Mouse (Mus musculus) CH12.LX (cell line): Measurements from ENCODE around the gene Ptgs1. TPM values are rescaled to one million over a fixed set of nuclear protein-coding genes. Genes with fewer than 3 reads are reported as not detected.

ENCODE experiments used
- DNase-seq: peaks from one replicate; pipeline ENCODE4 v3.0.0-alpha.2; 2013; ENCODE audit errors: extremely low read depth
- H3K27ac ChIP-seq: 2 replicates; pipeline ENCODE4 v1.5.1; 2012; ENCODE audit warnings: low read depth, mild to moderate bottlenecking, control low read depth, moderate library complexity; ENCODE audit not compliant: insufficient read depth
- H3K27me3 ChIP-seq: replicated peaks from 2 replicates; pipeline ENCODE3; 2012; ENCODE audit warnings: inconsistent platforms
- H3K36me3 ChIP-seq, 2 experiments: replicated peaks in 1 of 2; 2 replicates each; pipeline versions ENCODE3 to v1.6.1; 2012; ENCODE audit warnings: inconsistent platforms in 1 of 2, low read length in 1 of 2, mild to moderate bottlenecking in 1 of 2, mixed read lengths in 1 of 2, moderate library complexity in 1 of 2; ENCODE audit not compliant: control insufficient read depth in 1 of 2, insufficient read depth in 1 of 2
- H3K4me1 ChIP-seq, 2 experiments: 2 replicates each; pipeline ENCODE4 v1.6.1; 2012; ENCODE audit warnings: inconsistent platforms in 1 of 2, moderate library complexity in 1 of 2; ENCODE audit not compliant: insufficient read depth in 2 of 2, control insufficient read depth in 1 of 2
- H3K4me2 ChIP-seq: 2 replicates; pipeline ENCODE4 v1.6.1; 2012; ENCODE audit warnings: low read depth, mild to moderate bottlenecking, control low read depth; ENCODE audit not compliant: poor library complexity, insufficient read depth, severe bottlenecking
- H3K4me3 ChIP-seq, 3 experiments: fragments of 150-350 bp in 1 of 3; sonication (generic) in 1 of 3; replicated peaks in 1 of 3; 2 replicates each; pipeline versions ENCODE3 to v1.5.1; 2011 to 2012; ENCODE audit warnings: low read depth in 2 of 3, low read length in 2 of 3, mild to moderate bottlenecking in 2 of 3, moderate library complexity in 2 of 3, control low read depth in 1 of 3, improper control_type of control experiment in 1 of 3, inconsistent platforms in 1 of 3, mixed read lengths in 1 of 3; ENCODE audit not compliant: poor library complexity in 1 of 3
- H3K79me2 ChIP-seq: replicated peaks from 2 replicates; pipeline ENCODE4 v1.6.1; 2012; ENCODE audit warnings: mild to moderate bottlenecking, moderate library complexity; ENCODE audit not compliant: control insufficient read depth, poor library complexity, insufficient read depth, severe bottlenecking; ENCODE audit errors: extremely low read depth
- H3K9ac ChIP-seq: 2 replicates; pipeline ENCODE4 v1.6.1; 2012; ENCODE audit warnings: low read depth, mild to moderate bottlenecking, control low read depth, moderate library complexity; ENCODE audit not compliant: insufficient read depth
- H3K9me3 ChIP-seq: replicated peaks from 2 replicates; pipeline ENCODE3; 2012; ENCODE audit warnings: low read length, inconsistent platforms, mixed read lengths
- CHD1 ChIP-seq: IDR thresholded peaks from 2 replicates; pipeline ENCODE4 v1.6.1; 2012; ENCODE audit warnings: low read depth, low read length, improper control_type of control experiment, inconsistent platforms
- CTCF ChIP-seq, 2 experiments: IDR thresholded peaks in 1 of 2; conservative IDR thresholded peaks in 1 of 2; 2 replicates each; pipeline ENCODE4 v1.5.1; 2011 to 2012; ENCODE audit warnings: low read depth in 2 of 2, low read length in 2 of 2, improper control_type of control experiment in 1 of 2, inconsistent platforms in 1 of 2, mild to moderate bottlenecking in 1 of 2, moderate library complexity in 1 of 2
- E2F4 ChIP-seq: IDR thresholded peaks from 2 replicates; pipeline ENCODE4 v1.6.1; 2011; ENCODE audit warnings: low read depth, low read length, improper control_type of control experiment; ENCODE audit not compliant: insufficient replicate concordance
- ELF1 ChIP-seq: IDR thresholded peaks from 2 replicates; pipeline ENCODE4 v1.6.1; 2014; ENCODE audit warnings: low read depth, mild to moderate bottlenecking, inconsistent platforms, low read length, improper control_type of control experiment
- EP300 ChIP-seq: IDR thresholded peaks from 2 replicates; pipeline ENCODE4 v1.6.1; 2011; ENCODE audit warnings: low read length, improper control_type of control experiment
- ETS1 ChIP-seq: conservative IDR thresholded peaks from 2 replicates; pipeline ENCODE4 v1.6.1; 2012; ENCODE audit warnings: low read depth, mild to moderate bottlenecking, inconsistent platforms, low read length, improper control_type of control experiment, moderate library complexity
- HCFC1 ChIP-seq: IDR thresholded peaks from 2 replicates; pipeline ENCODE4 v1.6.1; 2012; ENCODE audit warnings: low read depth, mild to moderate bottlenecking, inconsistent platforms, low read length, improper control_type of control experiment
- JUN ChIP-seq: IDR thresholded peaks from 2 replicates; pipeline ENCODE4 v1.6.1; 2011; ENCODE audit warnings: low read depth, mild to moderate bottlenecking, low read length, improper control_type of control experiment, moderate library complexity; ENCODE audit not compliant: insufficient read depth
- JUND ChIP-seq: conservative IDR thresholded peaks from 2 replicates; pipeline ENCODE4 v1.6.1; 2011; ENCODE audit warnings: low read depth, low read length, improper control_type of control experiment
- KAT2A ChIP-seq: IDR thresholded peaks from 2 replicates; pipeline ENCODE4 v1.6.1; 2012; ENCODE audit warnings: low read length, improper control_type of control experiment, inconsistent platforms; ENCODE audit not compliant: insufficient replicate concordance
- MAFK ChIP-seq: IDR thresholded peaks from 2 replicates; pipeline ENCODE4 v1.6.1; 2011; ENCODE audit warnings: low read length, improper control_type of control experiment; ENCODE audit not compliant: insufficient replicate concordance
- MAZ ChIP-seq: IDR thresholded peaks from 2 replicates; pipeline ENCODE4 v1.6.1; 2012; ENCODE audit warnings: low read depth, mild to moderate bottlenecking, inconsistent platforms, low read length, improper control_type of control experiment, moderate library complexity
- MXI1 ChIP-seq: IDR thresholded peaks from 2 replicates; pipeline ENCODE4 v1.6.1; 2011; ENCODE audit warnings: mild to moderate bottlenecking, low read depth, low read length, improper control_type of control experiment
- MYC ChIP-seq: IDR thresholded peaks from 2 replicates; pipeline ENCODE4 v1.6.1; 2011; ENCODE audit warnings: low read depth, mild to moderate bottlenecking, improper control_type of control experiment, low read length
- NELFE ChIP-seq: IDR thresholded peaks from 2 replicates; pipeline ENCODE4 v1.6.1; 2011; ENCODE audit warnings: low read depth, low read length, improper control_type of control experiment
- NRF1 ChIP-seq: IDR thresholded peaks from 2 replicates; pipeline ENCODE4 v1.6.1; 2014; ENCODE audit warnings: low read depth, mild to moderate bottlenecking, inconsistent platforms, low read length, improper control_type of control experiment, moderate library complexity
- PAX5 ChIP-seq: IDR thresholded peaks from 2 replicates; pipeline ENCODE4 v1.6.1; 2012; ENCODE audit warnings: low read length, inconsistent platforms, mixed read lengths
- POLR2A ChIP-seq: IDR thresholded peaks from 2 replicates; pipeline ENCODE4 v1.6.1; 2011; ENCODE audit warnings: low read depth, mild to moderate bottlenecking, improper control_type of control experiment, low read length
- RAD21 ChIP-seq: IDR thresholded peaks from 2 replicates; pipeline ENCODE4 v1.6.1; 2011; ENCODE audit warnings: low read depth, mild to moderate bottlenecking, low read length, improper control_type of control experiment, moderate library complexity
- SIN3A ChIP-seq: IDR thresholded peaks from 2 replicates; pipeline ENCODE4 v1.6.1; 2012; ENCODE audit warnings: low read length, improper control_type of control experiment, inconsistent platforms
- SMC3 ChIP-seq: IDR thresholded peaks from 2 replicates; pipeline ENCODE4 v1.6.1; 2011; ENCODE audit warnings: low read depth, low read length, improper control_type of control experiment
- TBP ChIP-seq: conservative IDR thresholded peaks from 2 replicates; pipeline ENCODE4 v1.6.1; 2011; ENCODE audit warnings: low read depth, low read length, improper control_type of control experiment
- USF1 ChIP-seq: IDR thresholded peaks from 2 replicates; pipeline ENCODE4 v1.6.1; 2014; ENCODE audit warnings: low read depth, mild to moderate bottlenecking, inconsistent platforms, low read length, improper control_type of control experiment
- USF2 ChIP-seq: conservative IDR thresholded peaks from 2 replicates; pipeline ENCODE4 v1.6.1; 2011; ENCODE audit warnings: low read depth, low read length, improper control_type of control experiment
- ZC3H11A ChIP-seq: IDR thresholded peaks from 2 replicates; pipeline ENCODE4 v1.6.1; 2012; ENCODE audit warnings: low read depth, mild to moderate bottlenecking, inconsistent platforms, low read length, improper control_type of control experiment
- dilution Hi-C: fragments of 300-500 bp; cut with MboI; formaldehyde crosslinking; loops from 2 replicates; pipeline ENCODE4 v1.14.3; 2020; ENCODE audit warnings: low sequenced_read_pairs; ENCODE audit not compliant: extremely low pct_unique_long_range_greater_than_20kb, extremely low pct_ligation_motif_present
- in situ Hi-C: fragments of 300-500 bp; cut with MboI; formaldehyde crosslinking; loops from 3 replicates; pipeline ENCODE4 v1.14.3; 2019; ENCODE audit warnings: low sequenced_read_pairs, low pct_ligation_motif_present, low pct_unique_long_range_greater_than_20kb, mixed read lengths
- polyA plus RNA-seq: library from polyadenylated mRNA; unstranded; fragments of >175 nt; gene quantifications from 2 replicates; pipeline ENCODE4 v1.2.1, GENCODE M21; 2012; ENCODE audit warnings: low read depth; ENCODE audit not compliant: insufficient read length
- total RNA-seq, 2 experiments: library from RNA; depleted of rRNA; stranded (reverse); fragments of 300-350 nt in 1 of 2; fragments of >200 nt in 1 of 2; gene quantifications; 2 replicates each; pipeline ENCODE4 v1.2.3; 2012 to 2014

The Ptgs1 gene
- total and polyA plus RNA-seq, 3 experiments = 1.6 to 3.1 (median 3.0) TPM

GRCm38 (mm10) chr2:36214425-36214824 is 15.8 kb upstream of the Ptgs1 start:
- Histone ChIP-seq H3K9ac (no peak overlapping the region), H3K4me3 (no peak overlapping the region), H3K27ac (no peak overlapping the region), H3K9me3 (no peaks in the 10 kb centered on the region), H3K36me3 (no peaks in the 10 kb centered on the region), H3K4me2 (peak overlapping the region; percentile 38; the same call in 1 of the 2 replicates), H3K4me1 (peaks cover 16 to 57% of the 10 kb centered on the region in 2 experiments), H3K27me3 (no peaks in the 10 kb centered on the region), H3K79me2 (no peaks in the 10 kb centered on the region)
- peak; percentile 69 for TF ChIP-seq SMC3
- TF ChIP-seq MAFK = 0 out of 2 replicates have a peak, but pooled peaks have one; percentile 19
- TF ChIP-seq TBP = no peak
- no peak for TF ChIP-seq USF1
- no peak for TF ChIP-seq USF2
- TF ChIP-seq JUND = no peak
- TF ChIP-seq HCFC1 = no peak
- TF ChIP-seq MXI1 = peak; percentile 32; the same call in 1 of the 2 replicates
- peak; percentile 64 for TF ChIP-seq RAD21
- no peak for TF ChIP-seq ZC3H11A
- TF ChIP-seq CTCF (conservative IDR thresholded peaks at IDR 0.05 in 1 of 2, IDR thresholded peaks at IDR 0.05 in 1 of 2; ENCODE audit: low read depth in 2 of 2, low read length in 2 of 2) = peak in 1 of 2 experiments; percentile 70; a peak in 2 of 4 replicates
- no peak for TF ChIP-seq PAX5
- TF ChIP-seq ELF1 = no peak
- TF ChIP-seq MAZ = no peak
- no peak for TF ChIP-seq SIN3A
- no peak for TF ChIP-seq POLR2A
- DNase-seq = peak; percentile 75
- in situ Hi-C loops (loop anchor here (5.0 to 25.0 kb wide), 3 partner anchors 60 to 652 kb away; partner anchors contain the start of gene Dab2ip), dilution Hi-C loops (no loop called here)

- H3K79me2 ChIP-seq = no peaks in the 10 kb centered on the region
- peak; percentile 59 for DNase-seq
- no peaks in the 10 kb centered on the region for H3K9me3 ChIP-seq
- H3K4me3 ChIP-seq = no peak overlapping the region
- no peak overlapping the region for H3K27ac ChIP-seq
- peaks cover 16 to 57% of the 10 kb centered on the region in 2 experiments for H3K4me1 ChIP-seq
- no peak overlapping the region for H3K9ac ChIP-seq
- no peaks in the 10 kb centered on the region for H3K27me3 ChIP-seq
- in situ Hi-C loops = loop anchor here (10.0 to 25.0 kb wide), 2 partner anchors 60 to 653 kb away; partner anchors contain the start of gene Dab2ip
- H3K4me2 ChIP-seq = no peak overlapping the region
- TF ChIP-seq EP300 = peak; percentile 38; the same call in 1 of the 2 replicates
- TF ChIP-seq POLR2A = no peak
- no peak for TF ChIP-seq KAT2A
- peak; percentile 56 for TF ChIP-seq ETS1
- no peak for TF ChIP-seq JUN
- no peak for TF ChIP-seq NELFE
- no peak for TF ChIP-seq USF2
- no peak for TF ChIP-seq PAX5
- TF ChIP-seq NRF1 = no peak
- no peak for TF ChIP-seq CTCF (conservative IDR thresholded peaks at IDR 0.05 in 1 of 2, IDR thresholded peaks at IDR 0.05 in 1 of 2; ENCODE audit: low read depth in 2 of 2, low read length in 2 of 2)
- TF ChIP-seq MXI1 = no peak
- no peak for TF ChIP-seq E2F4
- no peak for TF ChIP-seq JUND
- TF ChIP-seq MYC = no peak
- no peak for TF ChIP-seq CHD1
- TF ChIP-seq MAFK = no peak
- dilution Hi-C loops = no loop called here
- no peaks in the 10 kb centered on the region for H3K36me3 ChIP-seq
These were observed 15.0 kb upstream of the Ptgs1 start for GRCm38 (mm10) chr2:36215203-36215739.
